Mouse (Mus musculus) naive thymus-derived CD4-positive, alpha-beta T cell, adult 2 months (primary cell): Measurements from ENCODE around the gene Ifi206.

Experiments used
- DNase-seq: peaks from one replicate; pipeline ENCODE4 v3.0.0-alpha.2; 2011; ENCODE audit warnings: low read depth

Ifi206 gene

DNA sequence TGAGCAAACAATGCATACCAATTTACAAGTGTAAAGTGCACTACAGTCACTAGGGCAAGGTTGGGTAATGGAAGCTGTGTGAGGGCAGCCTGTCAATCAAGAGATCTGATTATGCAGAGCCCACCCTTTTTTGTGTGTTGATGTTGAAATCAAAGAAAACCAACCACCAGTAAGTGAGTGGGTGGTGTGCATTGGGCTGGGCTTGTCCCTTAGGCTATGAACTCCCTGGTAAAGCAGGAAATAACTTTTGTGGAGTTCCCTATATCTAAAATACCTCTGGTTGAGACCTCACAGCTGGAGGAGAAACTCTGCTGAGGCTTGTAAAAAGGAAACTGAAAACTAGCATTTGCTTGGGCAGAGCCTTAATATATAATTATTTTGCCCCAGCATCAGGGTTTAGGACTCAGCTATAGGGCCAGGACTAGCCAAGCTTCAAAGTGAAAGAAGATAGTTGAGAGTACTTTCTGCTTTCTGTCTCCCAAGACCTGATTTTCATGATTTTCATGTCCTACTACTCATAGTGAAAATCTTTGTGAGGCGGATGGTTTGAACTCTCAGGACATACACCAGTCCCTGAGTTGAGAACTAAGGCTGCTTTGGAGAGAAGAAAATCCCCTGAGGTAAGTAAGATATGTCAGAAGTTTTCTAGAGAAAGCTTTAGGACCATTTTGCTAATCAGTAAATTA lies 71.8 kb downstream of the Ifi206 start:
- DNase-seq = no peak

DNA sequence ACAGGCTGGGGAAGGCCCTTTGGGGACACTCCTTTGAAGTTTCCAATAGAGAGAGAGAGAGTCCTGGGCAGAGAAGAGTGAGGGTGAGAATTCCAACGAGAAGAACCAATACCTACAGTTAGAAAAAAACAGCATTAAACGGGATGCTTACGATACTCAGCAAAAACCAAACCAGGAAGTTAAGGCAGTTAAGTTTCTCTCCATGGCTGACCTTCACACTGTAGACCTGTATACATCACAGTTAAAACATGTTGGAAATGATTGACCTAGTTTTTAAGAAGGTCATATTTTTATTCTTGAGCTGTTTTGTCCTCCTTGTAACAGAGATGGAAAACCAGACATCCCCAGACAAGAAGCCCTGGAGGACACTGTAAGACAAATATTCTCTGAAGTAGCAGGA lies 72.3 kb downstream of the Ifi206 start:
- no peak for DNase-seq
